Mouse (Mus musculus): ENCODE measurements at regions not wholly inside any gene's neighbourhood (a gene's known extent, or its start where the extent isn't known, plus 50 kb on each side); places are given as distances from the start of the nearest gene placed in this dataset.

- DNase-seq = no peak
Measured at GRCm38 (mm10) chr4:131217083-131217482, 272.9 kb downstream of the Matn1 start.

- no peak for DNase-seq
Measured at GRCm38 (mm10) chr4:131217571-131218155, 273.5 kb downstream of the Matn1 start.

- no peak for DNase-seq
Measured at GRCm38 (mm10) chr4:131220966-131221365, 276.8 kb downstream of the Matn1 start.

GRCm38 (mm10) chr4:131230361-131230760, 286.2 kb downstream of the Matn1 start:
- no peak for DNase-seq

- DNase-seq = no peak
Measured at GRCm38 (mm10) chr4:131236611-131237031, 292.4 kb downstream of the Matn1 start.

GRCm38 (mm10) chr4:131238591-131238990, 294.4 kb downstream of the Matn1 start:
- no peak for DNase-seq

- DNase-seq = no peak
Measured at GRCm38 (mm10) chr4:131239132-131239531, 294.9 kb downstream of the Matn1 start.

- DNase-seq = no peak
Measured at GRCm38 (mm10) chr4:131240457-131240856, 296.3 kb downstream of the Matn1 start.

GRCm38 (mm10) chr4:131242250-131242649, 298.1 kb downstream of the Matn1 start:
- DNase-seq = no peak

- no peak for DNase-seq
Measured at GRCm38 (mm10) chr4:131243744-131244387, 299.7 kb downstream of the Matn1 start.

GRCm38 (mm10) chr4:131252602-131253442, 308.6 kb downstream of the Matn1 start:
- DNase-seq = peak; percentile 44 to 56

GRCm38 (mm10) chr4:131253443-131253817, 309.2 kb downstream of the Matn1 start:
- no peak for DNase-seq

- peak; percentile 63 for DNase-seq
Measured at GRCm38 (mm10) chr4:131254243-131254642, 310.1 kb downstream of the Matn1 start.

GRCm38 (mm10) chr4:131254691-131255090, 310.5 kb downstream of the Matn1 start:
- DNase-seq = peak in 1 of 2 experiments; percentile 14

- DNase-seq = no peak
Measured at GRCm38 (mm10) chr4:131261236-131261635, 317.1 kb downstream of the Matn1 start.

- DNase-seq = no peak
Measured at GRCm38 (mm10) chr4:131262909-131263308, 318.7 kb downstream of the Matn1 start.

- DNase-seq = no peak
Measured at GRCm38 (mm10) chr4:131266764-131267163, 322.6 kb downstream of the Matn1 start.

- peak; percentile 8 to 28 for DNase-seq
Measured at GRCm38 (mm10) chr4:131267760-131268159, 323.6 kb downstream of the Matn1 start.

- no peak for DNase-seq
Measured at GRCm38 (mm10) chr4:131270192-131270591, 326.0 kb downstream of the Matn1 start.

GRCm38 (mm10) chr4:131272060-131272459, 327.9 kb downstream of the Matn1 start:
- no peak for DNase-seq

GRCm38 (mm10) chr4:131293560-131293959, 349.4 kb downstream of the Matn1 start:
- DNase-seq = no peak

GRCm38 (mm10) chr4:131298011-131298674, 354.0 kb downstream of the Matn1 start:
- DNase-seq = peak in 1 of 2 experiments; percentile 3

- no peak for DNase-seq
Measured at GRCm38 (mm10) chr4:131303936-131304335, 359.8 kb downstream of the Matn1 start.
